8 mouse cellular contexts compared by ENCODE assay signal in genomic region chr10:75632633-75633032, GRCm38 (mm10). TPM values are rescaled to one million over a fixed set of nuclear protein-coding genes. Genes with fewer than 3 reads are reported as not detected.
DNase-seq lines count a peak whose midpoint lies in the region; TF ChIP-seq lines count a peak whose summit lies in the region.
"Had no signal": no experiment of that assay in that cellular context is flagged by ENCODE, and none has a peak within 500 bp of the region (broad histone marks: within the 10 kb centered on the region; RNA-seq: fewer than 3 reads in every experiment).

No protein-coding gene starts in this region.

- H3K27ac ChIP-seq in layer of hippocampus, adult 2 months = peak overlapping the region; percentile 55; the same call in 1 of the 2 replicates
- H3K27ac ChIP-seq: macrophage had no signal

- H3K4me3 ChIP-seq in layer of hippocampus, adult 2 months = no peak overlapping the region

- peak; percentile 31 to 39 for DNase-seq in layer of hippocampus, adult 2 months (ENCODE audit: low spot score in 2 of 2)
- no peak for DNase-seq in layer of hippocampus, adult 9-10 months (ENCODE audit: low spot score)
- peak; percentile 23 for DNase-seq in embryo, embryonic 11 days
- peak; percentile 66 to 67 for DNase-seq in gastrocnemius, adult 8-10 months (ENCODE audit: low spot score in 2 of 2)
- DNase-seq in mesoderm, embryonic 11.5 days (ENCODE audit: low read depth, low spot score) = peak; percentile 21
- no peak for DNase-seq in right cerebral cortex, postnatal 36 days (ENCODE audit: low spot score in 2 of 2)
- no peak for DNase-seq in thymus, postnatal 4 days

- TF ChIP-seq CTCF in layer of hippocampus, adult 2 months (conservative IDR thresholded peaks at IDR 0.05) = no peak

RNA-seq across cellular contexts. Expression of gene Susd2, which starts 11.2 kb away (rescaled TPM):
- total RNA-seq in layer of hippocampus, adult 2 months (2021) = 1 to 10 TPM; 2.1 TPM
- total RNA-seq in gastrocnemius, adult 8-10 months (2022) = 1 to 10 TPM in 1 of 4 experiments, under 1 TPM in 3; 0.53 to 2.1 (median 0.78) TPM

RNA-seq across cellular contexts. Expression of gene Ggt5, which starts 43.5 kb away (rescaled TPM):
- 1 to 10 TPM; 2.3 TPM for total RNA-seq in layer of hippocampus, adult 2 months (2021)
- total RNA-seq in gastrocnemius, adult 8-10 months (2022) = 1 to 10 TPM; 1.2 to 2.5 (median 2.0) TPM

Comparison
In these comparisons a context has a peak if more than half of its experiments do, and no peak if none do; other contexts are left out.
1. DNase-seq: peak in layer of hippocampus, adult 2 months (2 of 2), embryo, embryonic 11 days (single experiment), gastrocnemius, adult 8-10 months (2 of 2) and mesoderm, embryonic 11.5 days (single experiment); none in layer of hippocampus, adult 9-10 months (single experiment), right cerebral cortex, postnatal 36 days (0 of 2) and thymus, postnatal 4 days (single experiment).